Mouse (Mus musculus): ENCODE measurements around the gene Kif26b. TPM values are rescaled to one million over a fixed set of nuclear protein-coding genes. Genes with fewer than 3 reads are reported as not detected.

Kif26b gene
- polyA plus RNA-seq, 1 experiment = not detected

DNA sequence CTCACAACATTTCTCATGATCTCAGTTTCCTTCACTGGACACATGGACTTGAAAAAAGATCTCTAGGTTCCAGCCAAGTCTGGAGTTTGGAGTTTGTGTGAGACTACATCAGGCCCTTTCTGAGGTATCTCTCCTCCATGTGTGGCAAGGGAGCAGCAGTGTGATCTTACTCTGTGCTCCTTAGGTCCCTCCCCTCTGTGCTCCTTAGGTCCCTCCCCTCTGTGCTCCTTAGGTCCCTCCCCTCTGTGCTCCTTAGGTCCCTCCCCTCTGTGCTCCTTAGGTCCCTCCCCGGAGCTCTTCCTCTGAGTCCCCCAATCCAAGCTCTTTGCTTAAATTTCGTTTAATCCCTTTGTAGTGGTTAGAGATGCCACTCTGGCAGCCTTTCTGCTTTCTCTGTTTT, 250.8 kb downstream of the Kif26b start:
- H3K4me1 ChIP-seq (ENCODE audit: control insufficient read depth, insufficient read depth, low read length) = no peaks in the 10 kb centered on the region
- 52% methylated on average over 2 of the region's 2 CpGs for WGBS
- TF ChIP-seq CTCF (IDR thresholded peaks at IDR 0.05; ENCODE audit: insufficient read depth, low read depth, low read length) (no peak), POLR2A (IDR thresholded peaks at IDR 0.05; ENCODE audit: insufficient read depth, low read depth, low read length) (no peak)
- no peak overlapping the region for H3K4me3 ChIP-seq (ENCODE audit: insufficient read depth, low read depth, low read length)
- no peak overlapping the region for H3K27ac ChIP-seq (ENCODE audit: insufficient read depth, low read depth, low read length)

GRCm38 (mm10) chr1:178784043-178784442, 255.1 kb downstream of the Kif26b start:
- WGBS = 97% methylated on average over 6 of the region's 6 CpGs
- no peak overlapping the region for H3K27ac ChIP-seq (ENCODE audit: insufficient read depth, low read depth, low read length)
- no peak overlapping the region for H3K4me3 ChIP-seq (ENCODE audit: insufficient read depth, low read depth, low read length)
- no peak for TF ChIP-seq POLR2A (IDR thresholded peaks at IDR 0.05; ENCODE audit: insufficient read depth, low read depth, low read length)
- no peak for TF ChIP-seq CTCF (IDR thresholded peaks at IDR 0.05; ENCODE audit: insufficient read depth, low read depth, low read length)
- H3K4me1 ChIP-seq (ENCODE audit: control insufficient read depth, insufficient read depth, low read length) = no peaks in the 10 kb centered on the region

GRCm38 (mm10) chr1:178791266-178791665, 262.3 kb downstream of the Kif26b start:
- H3K4me1 ChIP-seq (ENCODE audit: control insufficient read depth, insufficient read depth, low read length) = no peaks in the 10 kb centered on the region
- H3K4me3 ChIP-seq (ENCODE audit: insufficient read depth, low read depth, low read length) = no peak overlapping the region
- WGBS = 58% methylated on average over 1 of the region's 1 CpGs
- H3K27ac ChIP-seq (ENCODE audit: insufficient read depth, low read depth, low read length) = no peak overlapping the region
- TF ChIP-seq CTCF (IDR thresholded peaks at IDR 0.05; ENCODE audit: insufficient read depth, low read depth, low read length) (no peak), POLR2A (IDR thresholded peaks at IDR 0.05; ENCODE audit: insufficient read depth, low read depth, low read length) (no peak)

- Histone ChIP-seq H3K4me1 (ENCODE audit: control insufficient read depth, insufficient read depth, low read length) (no peaks in the 10 kb centered on the region), H3K27ac (ENCODE audit: insufficient read depth, low read depth, low read length) (no peak overlapping the region), H3K4me3 (ENCODE audit: insufficient read depth, low read depth, low read length) (no peak overlapping the region)
- TF ChIP-seq POLR2A (IDR thresholded peaks at IDR 0.05; ENCODE audit: insufficient read depth, low read depth, low read length) (no peak), CTCF (IDR thresholded peaks at IDR 0.05; ENCODE audit: insufficient read depth, low read depth, low read length) (no peak)
- 92% methylated on average over 5 of the region's 5 CpGs for WGBS
These were observed 263.8 kb downstream of the Kif26b start for GRCm38 (mm10) chr1:178792726-178793125.

GRCm38 (mm10) chr1:178794866-178795265, 265.9 kb downstream of the Kif26b start:
- TF ChIP-seq CTCF (IDR thresholded peaks at IDR 0.05; ENCODE audit: insufficient read depth, low read depth, low read length) = no peak
- no peak for TF ChIP-seq POLR2A (IDR thresholded peaks at IDR 0.05; ENCODE audit: insufficient read depth, low read depth, low read length)
- no peak overlapping the region for H3K27ac ChIP-seq (ENCODE audit: insufficient read depth, low read depth, low read length)
- H3K4me3 ChIP-seq (ENCODE audit: insufficient read depth, low read depth, low read length) = no peak overlapping the region
- H3K4me1 ChIP-seq (ENCODE audit: control insufficient read depth, insufficient read depth, low read length) = peaks cover 3% of the 10 kb centered on the region; the same call in 1 of the 2 replicates
- 97% methylated on average over 7 of the region's 7 CpGs for WGBS

- no peak overlapping the region for H3K27ac ChIP-seq (ENCODE audit: insufficient read depth, low read depth, low read length)
- peaks cover 3% of the 10 kb centered on the region; the same call in 1 of the 2 replicates for H3K4me1 ChIP-seq (ENCODE audit: control insufficient read depth, insufficient read depth, low read length)
- 95% methylated on average over 2 of the region's 2 CpGs for WGBS
- TF ChIP-seq CTCF (IDR thresholded peaks at IDR 0.05; ENCODE audit: insufficient read depth, low read depth, low read length) (no peak), POLR2A (IDR thresholded peaks at IDR 0.05; ENCODE audit: insufficient read depth, low read depth, low read length) (no peak)
- H3K4me3 ChIP-seq (ENCODE audit: insufficient read depth, low read depth, low read length) = no peak overlapping the region
These were observed 268.5 kb downstream of the Kif26b start for GRCm38 (mm10) chr1:178797388-178797787.

- WGBS = 4% methylated on average over 5 of the region's 5 CpGs
- TF ChIP-seq CTCF (IDR thresholded peaks at IDR 0.05; ENCODE audit: insufficient read depth, low read depth, low read length) = no peak
- 0 out of 2 replicates have a peak overlapping the region, but pooled peaks have one; percentile 14 for H3K4me3 ChIP-seq (ENCODE audit: insufficient read depth, low read depth, low read length)
- no peak overlapping the region for H3K27ac ChIP-seq (ENCODE audit: insufficient read depth, low read depth, low read length)
- peaks cover 3% of the 10 kb centered on the region; the same call in 1 of the 2 replicates for H3K4me1 ChIP-seq (ENCODE audit: control insufficient read depth, insufficient read depth, low read length)
These were observed 269.4 kb downstream of the Kif26b start for GRCm38 (mm10) chr1:178798333-178798732.

DNA sequence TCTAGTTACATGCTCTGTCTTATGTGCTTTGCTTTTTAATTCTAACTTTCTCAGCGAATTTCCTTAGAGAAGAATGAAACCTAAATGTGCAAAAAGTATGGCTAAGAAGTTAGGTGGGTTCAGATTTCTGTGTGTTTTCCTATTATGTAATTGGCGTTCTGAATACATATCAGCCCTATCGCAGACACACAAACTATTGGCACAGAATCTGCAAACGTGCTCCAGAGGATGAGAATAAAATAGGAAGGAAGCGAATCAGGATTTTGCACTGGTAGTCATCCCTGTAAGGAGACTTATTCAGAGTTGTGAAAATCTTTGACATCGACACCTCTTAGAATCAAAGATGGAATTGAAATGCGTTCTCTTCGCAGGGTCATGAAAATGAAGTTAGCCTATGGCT, 270.0 kb downstream of the Kif26b start:
- 65% methylated on average over 8 of the region's 8 CpGs for WGBS
- H3K27ac ChIP-seq (ENCODE audit: insufficient read depth, low read depth, low read length) = no peak overlapping the region
- H3K4me1 ChIP-seq (ENCODE audit: control insufficient read depth, insufficient read depth, low read length) = peaks cover 3% of the 10 kb centered on the region; the same call in 1 of the 2 replicates
- TF ChIP-seq POLR2A (IDR thresholded peaks at IDR 0.05; ENCODE audit: insufficient read depth, low read depth, low read length) (no peak), CTCF (IDR thresholded peaks at IDR 0.05; ENCODE audit: insufficient read depth, low read depth, low read length) (no peak)
- no peak overlapping the region for H3K4me3 ChIP-seq (ENCODE audit: insufficient read depth, low read depth, low read length)

DNA sequence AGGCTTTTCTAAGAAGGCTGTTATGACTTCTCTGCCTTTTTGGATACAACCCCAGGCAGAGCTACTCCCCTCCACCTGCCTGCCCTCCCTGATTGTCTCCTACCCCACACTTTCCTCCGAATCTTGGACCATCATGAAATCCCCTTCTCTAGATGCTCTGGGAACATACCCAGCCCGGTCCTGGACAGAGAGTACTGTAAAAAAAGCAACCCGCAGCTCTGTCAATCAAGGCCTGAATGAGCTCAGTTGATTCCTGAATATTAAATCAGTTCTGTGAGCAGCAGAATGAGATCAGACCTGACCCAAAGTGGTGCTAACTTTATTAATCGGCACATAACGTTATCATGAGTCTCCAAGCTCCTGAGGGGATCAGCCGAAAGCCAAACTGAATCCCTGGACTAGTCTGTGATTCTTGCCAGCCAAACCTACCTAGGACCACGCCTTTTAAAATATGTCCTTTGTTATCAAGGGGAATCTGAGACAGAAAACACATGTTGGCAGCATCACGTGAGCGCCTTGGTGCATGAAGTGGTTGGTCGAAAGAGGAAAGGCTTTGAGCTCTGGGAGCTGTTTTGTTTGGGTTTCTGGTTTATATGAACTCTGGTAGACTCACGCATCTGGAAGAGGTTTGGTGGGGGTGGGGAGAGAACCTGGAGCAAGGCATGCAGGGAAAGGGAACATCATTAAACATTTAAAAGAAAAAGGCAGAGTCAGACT, 271.1 kb downstream of the Kif26b start:
- WGBS = 52% methylated on average over 11 of the region's 11 CpGs
- Histone ChIP-seq H3K4me3 (ENCODE audit: insufficient read depth, low read depth, low read length) (no peak overlapping the region), H3K4me1 (ENCODE audit: control insufficient read depth, insufficient read depth, low read length) (peaks cover 3% of the 10 kb centered on the region; the same call in 1 of the 2 replicates), H3K27ac (ENCODE audit: insufficient read depth, low read depth, low read length) (no peak overlapping the region)
- TF ChIP-seq POLR2A (IDR thresholded peaks at IDR 0.05; ENCODE audit: insufficient read depth, low read depth, low read length) = no peak
- no peak for TF ChIP-seq CTCF (IDR thresholded peaks at IDR 0.05; ENCODE audit: insufficient read depth, low read depth, low read length)
